Mouse (Mus musculus) myocyte (in vitro differentiated cells): ENCODE data around the gene Ctdsp2.

Experiments
- CEBPB ChIP-seq: IDR thresholded peaks from 2 replicates; pipeline ENCODE4 v1.6.1; 2011; ENCODE audit warnings: mild to moderate bottlenecking, moderate library complexity; ENCODE audit not compliant: poor library complexity, insufficient read depth, severe bottlenecking
- MAX ChIP-seq: IDR thresholded peaks from one replicate; pipeline ENCODE4 v1.6.1; 2011; ENCODE audit warnings: low read depth, mild to moderate bottlenecking, control low read depth
- POLR2A ChIP-seq: IDR thresholded peaks from one replicate; pipeline ENCODE4 v1.6.1; 2011; ENCODE audit warnings: low read depth, mild to moderate bottlenecking, control low read depth, moderate library complexity; ENCODE audit not compliant: insufficient read length
- REST ChIP-seq: IDR thresholded peaks from one replicate; pipeline ENCODE4 v1.6.1; 2011; ENCODE audit warnings: mild to moderate bottlenecking, control low read depth, moderate library complexity; ENCODE audit not compliant: insufficient read depth, insufficient read length

DNA sequence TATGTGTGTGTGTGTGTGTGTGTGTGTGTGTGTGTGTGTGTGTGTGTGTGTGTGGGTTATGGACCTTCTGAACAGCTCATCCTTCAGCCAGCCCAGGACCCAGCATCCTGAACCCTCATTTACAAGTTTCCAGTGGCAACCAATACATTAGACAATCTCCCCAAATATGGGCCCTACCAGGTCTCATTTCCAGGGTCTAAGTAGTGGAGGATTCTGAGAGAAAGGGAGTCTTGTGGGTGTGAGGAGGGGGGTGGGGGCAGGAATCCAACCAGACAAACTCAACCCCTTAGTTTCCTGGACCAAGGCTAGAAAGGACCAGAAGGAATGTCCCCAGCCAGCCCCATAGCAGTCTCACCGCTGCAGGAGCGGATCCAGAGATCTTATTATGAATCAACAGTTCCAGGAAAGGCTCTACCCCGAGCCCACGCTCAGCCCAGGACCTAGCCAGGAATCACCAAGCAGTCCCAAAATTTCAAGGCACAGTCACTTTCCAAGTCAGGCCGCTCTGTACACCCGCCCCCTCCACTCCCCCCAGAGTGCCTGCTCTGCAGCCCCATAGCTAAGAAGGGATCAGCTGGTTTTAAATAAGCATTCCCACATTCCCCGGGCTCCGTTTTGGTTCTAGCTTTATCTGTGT is 47.3 kb upstream of the Ctdsp2 start:
- no peak for TF ChIP-seq REST
- no peak for TF ChIP-seq POLR2A
- TF ChIP-seq MAX = no peak
- no peak for TF ChIP-seq CEBPB
